Mouse (Mus musculus): ENCODE measurements around the gene Prr29.
"Not testable (repeated sequence)": the region's sequence is repeated elsewhere in the genome, so short reads cannot be mapped to it uniquely, and the experiment has no call there.

Gene Prr29

DNA sequence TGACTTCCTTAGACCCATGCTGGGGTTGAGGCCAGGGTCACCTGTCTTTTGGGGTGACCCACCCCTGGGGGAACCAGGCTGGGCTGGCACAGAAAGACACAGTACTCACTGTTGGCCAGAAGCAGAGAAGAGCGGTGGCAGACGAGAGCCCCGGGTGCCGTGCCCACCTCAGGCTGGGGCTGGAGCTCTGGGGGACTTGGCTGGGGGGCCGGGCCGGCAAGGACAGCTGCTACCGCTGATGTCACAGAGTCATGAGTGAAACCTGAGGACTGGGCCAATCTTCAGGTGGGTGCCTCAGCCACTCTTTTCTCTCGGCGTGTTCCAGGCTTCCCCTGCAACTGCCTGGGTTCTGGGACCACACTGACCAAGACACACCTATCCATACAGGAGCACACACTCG lies at the start of gene Prr29:
Prr29 (plus strand) TSS at position 107 of the 400 bp plus-strand sequence.
- DNase-seq (ENCODE audit: low spot score in 2 of 2) = no peak

DNA sequence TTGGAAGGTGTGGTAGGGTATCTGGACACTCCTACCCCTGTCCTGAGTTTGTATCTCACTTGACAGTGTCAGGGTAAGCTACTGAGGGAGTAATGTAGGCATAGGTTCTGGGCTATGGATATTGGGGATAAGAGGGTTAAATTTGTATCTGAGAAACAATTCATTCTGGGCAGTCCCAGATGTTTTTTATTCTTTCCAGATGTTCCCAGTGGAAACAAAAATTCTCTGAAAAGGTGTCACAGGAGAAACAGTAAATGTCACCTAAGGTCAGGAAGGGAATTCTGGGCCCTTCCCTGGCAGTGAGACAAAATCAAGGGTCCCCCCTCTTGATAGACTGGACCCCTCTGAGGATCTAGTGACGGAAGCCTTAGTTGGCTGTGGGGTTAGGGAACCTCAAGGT lies 48.9 kb upstream of the Prr29 start:
- DNase-seq (ENCODE audit: low spot score in 2 of 2) = no peak

GRCm38 (mm10) chr11:106317801-106318200 lies 47.5 kb upstream of the Prr29 start:
- no peak for DNase-seq (ENCODE audit: low spot score in 2 of 2)

DNA sequence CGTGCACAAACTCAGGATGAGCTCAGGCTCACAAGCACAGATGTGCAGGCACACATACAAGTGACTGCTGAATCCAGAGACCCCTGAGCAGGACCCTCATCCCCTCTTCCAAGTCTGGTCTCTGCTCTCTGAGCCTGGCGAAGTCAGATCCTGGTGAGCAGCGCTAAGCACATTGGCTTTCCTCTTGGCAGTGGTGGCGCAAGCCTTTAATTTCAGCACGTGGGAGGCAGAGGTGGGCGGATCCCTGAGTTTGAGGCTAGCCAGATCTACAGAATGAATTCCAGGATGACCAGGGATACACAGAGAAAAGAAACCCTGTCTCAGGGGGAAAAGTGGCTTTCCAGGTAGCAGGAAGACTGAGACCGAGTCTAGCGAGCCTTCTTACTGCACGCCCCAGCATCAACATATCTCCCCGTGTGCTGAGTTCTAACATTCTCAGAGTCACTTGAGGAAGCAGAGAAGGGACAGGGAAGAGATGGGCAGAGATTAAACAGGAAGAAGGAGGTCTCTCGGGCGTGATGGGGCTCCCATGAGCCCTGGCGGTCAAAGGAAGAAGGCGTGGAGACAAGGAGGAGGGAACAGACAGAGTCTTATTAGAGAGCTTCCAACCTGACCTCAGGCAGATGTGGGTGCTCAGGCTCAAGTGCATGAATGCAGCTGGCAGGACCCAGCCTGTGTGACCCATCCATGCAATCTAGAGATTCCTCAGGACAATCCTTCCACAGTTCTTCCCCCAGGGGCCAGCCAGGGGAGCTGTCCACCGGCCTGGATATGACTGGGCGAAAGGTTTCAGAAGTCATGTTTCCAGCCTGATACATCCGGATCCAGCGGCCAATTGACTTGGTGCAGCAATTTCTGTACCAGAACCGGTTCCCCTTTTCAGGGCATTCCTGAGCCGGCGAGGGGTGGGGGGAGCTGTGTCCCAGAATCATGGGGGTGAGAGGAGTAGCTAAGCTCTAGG lies 46.6 kb upstream of the Prr29 start:
- DNase-seq (ENCODE audit: low spot score in 2 of 2) = peak; percentile 24 to 30

DNA sequence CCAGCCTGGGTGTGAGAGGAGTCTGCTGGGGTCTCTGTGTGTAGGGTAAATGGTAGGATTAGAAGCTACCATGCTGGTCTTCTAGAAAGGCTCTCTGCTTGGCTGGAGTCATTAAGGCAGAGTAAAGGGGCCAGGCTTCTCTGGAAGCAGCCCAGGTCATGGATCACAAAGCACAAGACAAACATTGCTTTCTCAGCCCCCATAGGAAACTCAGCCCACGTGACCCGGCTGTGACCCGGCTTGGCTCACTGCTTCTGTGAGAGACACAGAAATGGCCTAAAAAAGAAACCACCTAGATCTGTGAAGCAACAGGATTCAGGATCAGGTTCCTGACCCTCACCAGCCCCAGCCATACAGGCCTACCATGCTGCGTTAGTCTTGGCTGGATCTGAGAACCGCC lies 40.4 kb upstream of the Prr29 start:
- no peak for DNase-seq (ENCODE audit: low spot score in 2 of 2)

GRCm38 (mm10) chr11:106325566-106326206 lies 39.6 kb upstream of the Prr29 start:
- DNase-seq (ENCODE audit: low spot score in 2 of 2) = peak; percentile 44 to 64

DNA sequence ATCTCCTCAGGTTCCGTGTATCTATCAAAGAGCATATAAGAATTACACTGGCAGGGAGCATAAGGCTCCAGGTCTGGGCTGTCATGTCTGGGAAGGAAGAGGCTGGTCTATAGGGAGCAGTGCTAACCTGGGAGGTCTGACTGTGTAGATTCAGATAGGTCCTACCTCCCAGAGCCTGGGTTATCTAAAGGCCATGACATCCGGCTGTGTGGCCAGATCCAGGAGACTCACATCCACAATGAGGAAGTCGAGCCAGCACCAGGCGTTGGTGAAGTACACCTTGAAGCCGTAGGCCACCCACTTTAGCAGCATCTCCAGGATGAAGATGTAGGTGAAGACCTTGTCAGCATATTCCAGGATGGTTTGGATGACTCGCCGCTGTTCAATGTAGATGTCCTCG lies 38.8 kb upstream of the Prr29 start:
- DNase-seq (ENCODE audit: low spot score in 2 of 2) = no peak

DNA sequence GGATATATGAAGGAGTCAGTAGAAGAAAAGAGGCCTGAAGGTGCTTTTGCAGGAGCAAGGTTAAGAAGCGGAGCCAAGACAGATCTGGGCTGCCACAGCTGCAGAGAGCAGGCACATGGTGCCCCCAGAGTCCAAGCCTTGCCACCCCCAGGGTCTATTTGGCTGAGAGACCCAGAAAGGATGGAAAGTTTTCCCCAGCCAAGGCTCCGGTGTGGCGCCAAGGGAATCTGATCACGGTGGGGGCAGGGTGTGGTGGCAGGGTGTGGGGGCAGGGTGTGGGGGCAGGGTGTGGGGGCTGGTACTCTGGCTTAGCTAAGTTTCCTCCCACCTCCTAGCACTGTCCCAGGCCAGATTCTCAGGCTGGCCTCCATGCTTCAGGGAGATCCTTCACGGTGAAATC lies 36.8 kb upstream of the Prr29 start:
- DNase-seq (ENCODE audit: low spot score in 2 of 2) = no peak

DNA sequence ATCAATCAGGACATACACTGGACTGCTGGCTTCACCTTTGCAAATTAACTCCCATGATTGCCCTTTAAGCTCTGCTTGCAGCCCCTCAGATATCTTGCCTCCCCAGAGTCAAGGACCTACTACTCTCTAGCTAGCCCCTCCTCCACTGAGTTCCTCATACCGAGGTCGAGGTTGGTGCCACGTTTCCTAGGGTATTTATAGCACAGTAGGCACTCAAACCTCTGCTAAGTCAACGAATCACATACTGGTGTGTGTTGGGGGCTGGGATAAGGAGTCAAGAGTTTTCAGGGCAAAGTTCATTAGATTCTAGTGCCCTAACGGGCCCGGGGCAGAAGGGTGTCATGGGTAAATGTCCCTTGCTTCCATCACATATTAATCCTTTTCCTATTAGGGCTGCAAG lies 36.1 kb upstream of the Prr29 start:
- no peak for DNase-seq (ENCODE audit: low spot score in 2 of 2)

- peak; percentile 10 to 46 for DNase-seq (ENCODE audit: low spot score in 2 of 2)
Observed at GRCm38 (mm10) chr11:106329682-106330081, 35.6 kb upstream of the Prr29 start.

- DNase-seq (ENCODE audit: low spot score in 2 of 2) = no peak
Observed at GRCm38 (mm10) chr11:106332458-106332857, 32.8 kb upstream of the Prr29 start.

DNA sequence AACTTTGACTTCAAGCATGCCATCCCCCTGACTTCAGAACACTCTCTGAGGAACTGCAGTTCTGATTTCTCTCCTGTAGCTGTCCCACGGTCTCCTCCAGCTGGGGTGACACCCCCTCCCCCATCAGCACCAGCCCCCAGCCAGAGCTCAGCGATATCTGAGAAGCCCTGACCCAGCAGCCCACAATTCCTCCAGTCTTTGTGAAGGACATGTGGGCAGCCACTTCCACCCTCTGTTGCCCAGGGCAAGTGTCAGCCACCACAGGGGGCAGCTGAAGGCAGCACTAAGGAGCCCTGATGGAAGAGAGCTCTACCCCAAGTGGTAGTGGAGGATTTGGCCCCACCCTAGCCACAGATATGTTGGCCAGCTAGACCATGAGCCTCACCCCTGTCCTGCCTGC lies 31.2 kb upstream of the Prr29 start:
- DNase-seq (ENCODE audit: low spot score in 2 of 2) = no peak

DNA sequence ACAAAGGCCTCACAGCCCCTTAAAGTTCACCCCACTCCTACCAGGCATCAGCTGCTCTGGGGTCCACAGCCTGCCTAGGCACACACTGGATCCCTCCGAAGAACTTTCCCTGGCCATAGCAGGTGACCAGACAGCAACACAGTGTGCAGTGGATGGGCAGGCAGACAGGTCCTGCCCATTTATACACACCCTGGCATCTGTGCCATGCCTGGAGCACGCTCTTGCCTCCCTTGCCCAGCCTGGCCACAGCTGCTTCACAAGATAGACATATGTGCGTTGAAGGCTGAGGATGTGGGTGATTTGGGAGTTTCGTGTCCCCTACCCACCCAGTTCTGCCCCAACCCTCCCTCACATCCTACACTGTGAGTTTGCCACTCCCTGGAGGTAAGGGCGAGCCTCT lies 27.2 kb upstream of the Prr29 start:
- no peak for DNase-seq (ENCODE audit: low spot score in 2 of 2)

DNA sequence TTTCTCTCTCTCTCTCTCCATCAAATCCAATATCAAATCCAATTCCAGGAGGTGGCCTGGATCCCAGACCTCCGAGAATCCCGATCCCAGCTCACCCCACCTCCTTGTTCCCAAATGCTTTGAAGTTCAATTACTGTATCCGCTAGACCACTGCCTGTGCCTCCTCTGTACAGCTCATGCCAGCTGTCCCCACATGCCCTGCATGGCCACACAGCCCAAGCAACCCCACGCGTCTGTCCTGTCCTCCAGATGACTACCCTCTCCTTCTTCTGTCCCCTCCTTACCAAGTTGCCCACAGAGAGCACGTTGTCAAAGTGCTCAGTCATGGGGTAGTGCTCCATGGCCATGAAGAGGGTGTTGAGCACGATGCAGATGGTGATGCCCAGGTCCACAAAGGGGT lies 26.4 kb upstream of the Prr29 start:
- no peak for DNase-seq (ENCODE audit: low spot score in 2 of 2)

- DNase-seq (ENCODE audit: low spot score in 2 of 2) = not testable (repeated sequence)
Observed at GRCm38 (mm10) chr11:106339323-106339722, 25.9 kb upstream of the Prr29 start.

DNA sequence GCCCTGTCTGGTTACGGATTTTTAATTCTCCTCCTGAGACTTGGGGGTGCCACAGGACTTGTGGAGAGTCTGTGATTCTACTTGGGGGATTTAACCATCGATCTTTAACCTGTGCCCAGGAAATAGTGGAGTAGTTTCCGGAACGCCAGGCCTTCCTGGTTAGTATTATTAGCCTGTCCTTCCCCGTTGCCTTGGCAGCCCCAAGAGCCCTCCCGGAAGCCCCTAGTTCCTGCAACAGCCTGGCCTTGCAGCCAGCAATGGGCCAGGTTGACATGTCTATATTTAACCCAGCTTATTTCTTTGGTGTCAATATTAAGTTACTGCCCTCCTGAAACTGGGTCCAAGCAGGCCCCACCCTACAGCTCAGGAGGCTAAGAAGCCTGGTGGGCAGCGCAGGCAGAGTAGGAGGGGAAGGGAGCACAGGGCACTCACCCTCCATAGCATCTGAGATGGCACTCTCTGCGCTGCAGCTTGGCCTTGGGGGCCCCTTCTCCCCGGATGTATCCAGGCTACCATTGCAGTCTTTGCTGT lies 24.2 kb upstream of the Prr29 start:
- no peak for DNase-seq (ENCODE audit: low spot score in 2 of 2)

- no peak for DNase-seq (ENCODE audit: low spot score in 2 of 2)
Observed at GRCm38 (mm10) chr11:106344910-106345309, 20.4 kb upstream of the Prr29 start.

GRCm38 (mm10) chr11:106349772-106350171 lies 15.5 kb upstream of the Prr29 start:
- DNase-seq (ENCODE audit: low spot score in 2 of 2) = no peak

GRCm38 (mm10) chr11:106350853-106351252 lies 14.4 kb upstream of the Prr29 start:
- DNase-seq (ENCODE audit: low spot score in 2 of 2) = no peak

DNA sequence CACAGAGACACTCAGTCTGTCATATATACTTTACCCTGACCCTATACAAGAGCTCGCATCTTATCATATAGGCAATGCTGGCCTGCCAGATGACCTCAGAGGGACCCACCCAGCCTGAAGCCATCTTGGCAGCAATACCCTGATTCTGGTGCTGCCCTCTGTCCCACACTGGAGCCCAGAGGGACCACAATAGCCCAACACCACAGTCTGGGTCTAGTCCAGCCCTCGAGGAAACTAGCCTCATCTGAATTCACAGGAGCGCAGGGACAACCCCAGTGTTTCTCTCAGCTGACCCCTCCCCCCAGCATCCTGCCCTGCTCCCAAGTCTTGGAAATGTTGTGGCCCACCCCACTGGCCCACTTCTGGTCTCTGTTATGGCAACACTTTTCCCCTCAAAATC lies 14.0 kb upstream of the Prr29 start:
- DNase-seq (ENCODE audit: low spot score in 2 of 2) = no peak

- no peak for DNase-seq (ENCODE audit: low spot score in 2 of 2)
Observed at GRCm38 (mm10) chr11:106351941-106352340, 13.3 kb upstream of the Prr29 start.

GRCm38 (mm10) chr11:106353188-106353587 lies 12.1 kb upstream of the Prr29 start, which contains the start of gene Scn4a:
Gene Scn4a (minus strand): TSS chr11:106353288.
- DNase-seq (ENCODE audit: low spot score in 2 of 2) = no peak

GRCm38 (mm10) chr11:106354181-106354580 lies 11.1 kb upstream of the Prr29 start:
- DNase-seq (ENCODE audit: low spot score in 2 of 2) = no peak

All from frontal cortex, postnatal 36 days (tissue).